Mouse (Mus musculus) heart, embryonic 10.5 days (tissue): ENCODE results near the gene Zfp937. TPM values are rescaled to one million over a fixed set of nuclear protein-coding genes. Genes with fewer than 3 reads are reported as not detected.

Source experiments
- polyA plus RNA-seq: library from polyadenylated mRNA; unstranded; fragments of >200 nt; fragmentation: Nextera tagmentation; extraction: Ambion mirVana; gene quantifications from 2 replicates; pipeline ENCODE4 v1.2.1, GENCODE M21; 2016

Gene Zfp937
- polyA plus RNA-seq, 1 experiment from 2014 or later, result 7.0 TPM

Other genes with a start within 250 kb of the Zfp937 start
- 4.3 and 5.7 TPM in 2 replicates for gene Zfp120, start 81.4 kb upstream of the Zfp937 start, polyA plus RNA-seq
- not detected in 2 replicates for gene Gm10770, start 38.4 kb upstream of the Zfp937 start, polyA plus RNA-seq
- 0.16 TPM in 1 of 2 replicates, not detected in the other for gene Gm14139, start 36.3 kb upstream of the Zfp937 start, polyA plus RNA-seq
- gene Gm21994, start 37.5 kb downstream of the Zfp937 start, polyA plus RNA-seq, result 4.0 and 4.8 TPM in 2 replicates
- gene Gm14124, start 39.4 kb downstream of the Zfp937 start, polyA plus RNA-seq, result not detected in 2 replicates
- gene Gm10130, start 105.6 kb downstream of the Zfp937 start, polyA plus RNA-seq, result 1.9 and 2.7 TPM in 2 replicates
- 4.9 and 6.7 TPM in 2 replicates for gene 3300002I08Rik, start 144.7 kb downstream of the Zfp937 start, polyA plus RNA-seq
- 5.4 and 8.2 TPM in 2 replicates for gene Zfp442, start 233.4 kb downstream of the Zfp937 start, polyA plus RNA-seq